Mouse (Mus musculus): ENCODE results near the gene Mllt10.

Gene Mllt10

GRCm38 (mm10) chr2:18055016-18055928 is at the start of gene Mllt10:
Gene Mllt10 (plus strand): TSS chr2:18055237.
- DNase-seq (ENCODE audit: low spot score), result no peak

- no peak for DNase-seq (ENCODE audit: low spot score)
Observed at GRCm38 (mm10) chr2:18011226-18011625, 43.8 kb upstream of the Mllt10 start.

- no peak for DNase-seq (ENCODE audit: low spot score)
Observed at GRCm38 (mm10) chr2:18012866-18013265, 42.2 kb upstream of the Mllt10 start.

GRCm38 (mm10) chr2:18015581-18015980 is 39.5 kb upstream of the Mllt10 start:
- DNase-seq (ENCODE audit: low spot score), result no peak

- no peak for DNase-seq (ENCODE audit: low spot score)
Observed at GRCm38 (mm10) chr2:18016639-18017038, 38.4 kb upstream of the Mllt10 start.

GRCm38 (mm10) chr2:18017321-18017720 is 37.7 kb upstream of the Mllt10 start:
- no peak for DNase-seq (ENCODE audit: low spot score)

GRCm38 (mm10) chr2:18019122-18019521 is 35.9 kb upstream of the Mllt10 start:
- DNase-seq (ENCODE audit: low spot score), result no peak

- no peak for DNase-seq (ENCODE audit: low spot score)
Observed at GRCm38 (mm10) chr2:18022886-18023285, 32.2 kb upstream of the Mllt10 start.

GRCm38 (mm10) chr2:18025116-18025515 is 29.9 kb upstream of the Mllt10 start:
- no peak for DNase-seq (ENCODE audit: low spot score)

- DNase-seq (ENCODE audit: low spot score), result no peak
Observed at GRCm38 (mm10) chr2:18025781-18026115, 29.3 kb upstream of the Mllt10 start.

- no peak for DNase-seq (ENCODE audit: low spot score)
Observed at GRCm38 (mm10) chr2:18026116-18026947, 28.7 kb upstream of the Mllt10 start.

- DNase-seq (ENCODE audit: low spot score), result peak; percentile 92
Observed at GRCm38 (mm10) chr2:18027448-18028139, 27.4 kb upstream of the Mllt10 start.

- DNase-seq (ENCODE audit: low spot score), result peak; percentile 55
Observed at GRCm38 (mm10) chr2:18028140-18029021, 26.7 kb upstream of the Mllt10 start.

GRCm38 (mm10) chr2:18029656-18030055 is 25.4 kb upstream of the Mllt10 start:
- DNase-seq (ENCODE audit: low spot score), result no peak

- DNase-seq (ENCODE audit: low spot score), result no peak
Observed at GRCm38 (mm10) chr2:18030581-18030980, 24.5 kb upstream of the Mllt10 start.

GRCm38 (mm10) chr2:18031271-18031821 is 23.7 kb upstream of the Mllt10 start:
- no peak for DNase-seq (ENCODE audit: low spot score)

GRCm38 (mm10) chr2:18031831-18032537 is 23.1 kb upstream of the Mllt10 start:
- DNase-seq (ENCODE audit: low spot score), result no peak

- no peak for DNase-seq (ENCODE audit: low spot score)
Observed at GRCm38 (mm10) chr2:18032538-18032895, 22.5 kb upstream of the Mllt10 start.

GRCm38 (mm10) chr2:18033166-18034108 is 21.6 kb upstream of the Mllt10 start:
- DNase-seq (ENCODE audit: low spot score), result no peak

Data from T-cell, adult 2 months (primary cell).